Mouse (Mus musculus): ENCODE measurements around the gene Gm19402.

- TF ChIP-seq CHD2 (IDR thresholded peaks at IDR 0.05; ENCODE audit: low read depth, low read length), result no peak
- TF ChIP-seq MAFK (IDR thresholded peaks at IDR 0.05; ENCODE audit: insufficient read depth, low read depth, low read length), result no peak
- TF ChIP-seq ZC3H11A (IDR thresholded peaks at IDR 0.05; ENCODE audit: borderline replicate concordance, low read depth, low read length), result no peak
- TF ChIP-seq ZNF384 (IDR thresholded peaks at IDR 0.05; ENCODE audit: low read depth, low read length), result no peak
Measured at GRCm38 (mm10) chr10:77645571-77645970, 45.0 kb downstream of the Gm19402 start.
